Mouse (Mus musculus): Measurements from ENCODE around the gene Il17d. TPM values are rescaled to one million over a fixed set of nuclear protein-coding genes. Genes with fewer than 3 reads are reported as not detected.
A peak's percentile ranks its signal among the peaks of the same experiment; 100 is the strongest.

Gene Il17d
- 4.6 and 4.8 TPM in 2 replicates for polyA plus RNA-seq (2016; fragmentation: Nextera tagmentation; extraction: Ambion mirVana)

- Histone ChIP-seq H3K4me3 (peak within 1 kb of the TSS; percentile 81), H3K4me1 (peaks cover 6% of the 10 kb centered on the region), H3K9me3 (replicated peaks) (no peaks in the 10 kb centered on the region), H3K27me3 (peaks cover 37% of the 10 kb centered on the region), H3K9ac (peak within 1 kb of the TSS; percentile 78), H3K4me2 (replicated peaks) (peak within 1 kb of the TSS; percentile 87), H3K27ac (peak within 1 kb of the TSS; percentile 67), H3K36me3 (no peaks in the 10 kb centered on the region)
- WGBS: 1% methylated on average over 49 of the region's 104 CpGs
- ATAC-seq (ENCODE audit: low FRiP score): peak; percentile 75
Observed at GRCm38 (mm10) chr14:57524671-57525387, at the start of gene Il17d. Gene Il17d, plus strand, starts transcription at chr14:57524777.

DNA sequence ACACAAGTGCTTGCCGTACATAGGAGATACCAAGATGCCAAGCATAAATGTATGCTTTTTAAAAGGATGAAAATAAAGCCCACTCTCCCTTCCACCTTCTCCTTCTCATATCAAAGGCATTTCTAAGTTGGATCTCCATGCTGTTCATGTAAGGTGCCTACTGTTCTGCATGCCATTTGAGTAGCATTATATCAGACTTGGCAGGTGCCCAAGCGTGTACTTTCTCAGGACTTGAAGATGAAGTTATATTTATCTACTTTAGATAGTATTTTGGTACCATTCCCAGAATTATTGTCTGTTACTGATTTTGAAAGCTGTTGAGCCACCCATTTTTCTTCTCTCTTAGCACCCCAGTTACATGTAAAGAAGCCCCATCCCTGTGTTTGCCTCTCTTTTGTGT lies 49.5 kb upstream of the Il17d start:
- Histone ChIP-seq H3K4me2 (replicated peaks) (no peak overlapping the region), H3K27ac (no peak overlapping the region)
- WGBS: 93% methylated on average over 2 of the region's 2 CpGs

GRCm38 (mm10) chr14:57482262-57482661 lies 42.3 kb upstream of the Il17d start:
- H3K9me3 ChIP-seq (replicated peaks): no peaks in the 10 kb centered on the region
- ATAC-seq (ENCODE audit: low FRiP score): no peak
- 0 out of 2 replicates have a peak, but pooled peaks cover 3% of the 10 kb centered on the region for H3K36me3 ChIP-seq
- H3K9ac ChIP-seq: no peak overlapping the region
- H3K4me1 ChIP-seq: no peaks in the 10 kb centered on the region
- H3K4me3 ChIP-seq: no peak overlapping the region
- WGBS: 95% methylated on average over 2 of the region's 2 CpGs
- no peak overlapping the region for H3K27ac ChIP-seq
- no peaks in the 10 kb centered on the region for H3K27me3 ChIP-seq
- no peak overlapping the region for H3K4me2 ChIP-seq (replicated peaks)

More for the DNA sequence above, 49.5 kb upstream of the Il17d start:
- Histone ChIP-seq H3K9ac (no peak overlapping the region), H3K4me3 (no peak overlapping the region), H3K27me3 (no peaks in the 10 kb centered on the region), H3K36me3 (peaks cover 15% of the 10 kb centered on the region; the same call in 1 of the 2 replicates), H3K4me1 (no peaks in the 10 kb centered on the region), H3K9me3 (replicated peaks) (no peaks in the 10 kb centered on the region)
- ATAC-seq (ENCODE audit: low FRiP score): no peak

DNA sequence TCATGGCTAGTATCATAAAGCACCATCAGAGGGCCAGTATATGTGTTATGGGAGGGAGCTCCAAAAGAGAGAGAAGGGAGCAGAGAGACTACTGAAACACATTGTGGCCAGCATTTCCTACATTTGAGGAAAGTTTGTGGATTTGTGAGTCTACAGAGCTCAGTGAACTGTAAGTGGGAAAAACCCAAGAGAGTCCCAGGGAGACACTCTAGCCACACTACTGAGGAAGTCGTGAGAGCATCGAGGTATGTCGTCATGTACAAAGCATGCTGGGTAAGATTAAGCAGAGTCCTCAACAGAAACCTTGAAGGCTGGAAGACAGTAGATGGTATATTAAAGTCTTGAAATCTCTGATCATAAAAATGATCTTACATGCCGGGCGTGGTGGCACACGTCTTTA lies 40.4 kb upstream of the Il17d start:
- no peaks in the 10 kb centered on the region for H3K4me1 ChIP-seq
- H3K36me3 ChIP-seq: no peaks in the 10 kb centered on the region
- H3K4me2 ChIP-seq (replicated peaks): no peak overlapping the region
- no peak overlapping the region for H3K27ac ChIP-seq
- no peaks in the 10 kb centered on the region for H3K9me3 ChIP-seq (replicated peaks)
- no peak for ATAC-seq (ENCODE audit: low FRiP score)
- H3K27me3 ChIP-seq: no peaks in the 10 kb centered on the region
- H3K4me3 ChIP-seq: no peak overlapping the region
- H3K9ac ChIP-seq: no peak overlapping the region
- 92% methylated on average over 6 of the region's 6 CpGs for WGBS

- ATAC-seq (ENCODE audit: low FRiP score): no peak
- no peaks in the 10 kb centered on the region for H3K4me1 ChIP-seq
- H3K36me3 ChIP-seq: peaks cover 4% of the 10 kb centered on the region; the same call in 1 of the 2 replicates
- H3K27me3 ChIP-seq: no peaks in the 10 kb centered on the region
- H3K9ac ChIP-seq: no peak overlapping the region
- H3K4me3 ChIP-seq: no peak overlapping the region
- no peak overlapping the region for H3K27ac ChIP-seq
- no peaks in the 10 kb centered on the region for H3K9me3 ChIP-seq (replicated peaks)
- WGBS: 77% methylated on average over 3 of the region's 3 CpGs
- no peak overlapping the region for H3K4me2 ChIP-seq (replicated peaks)
Observed at GRCm38 (mm10) chr14:57489696-57490095, 34.9 kb upstream of the Il17d start.

DNA sequence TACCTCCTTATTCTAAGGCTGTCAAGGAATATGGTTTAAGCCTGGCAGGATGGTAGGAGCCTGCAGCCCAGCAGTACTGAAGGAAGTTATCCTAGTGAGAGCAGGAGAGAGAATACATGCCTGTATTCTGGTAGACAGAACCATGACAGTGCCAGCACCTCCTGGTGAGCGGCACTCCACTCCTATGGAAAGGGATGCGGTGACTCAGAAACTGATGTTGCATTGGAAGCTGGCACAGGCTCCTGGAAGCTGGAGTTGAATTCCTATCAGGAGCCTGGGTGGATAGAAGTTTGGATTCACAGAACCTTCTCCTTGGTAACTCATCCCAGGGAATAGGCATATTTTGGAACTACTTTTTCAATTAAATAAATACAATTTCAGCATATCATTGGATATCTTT lies 30.7 kb upstream of the Il17d start:
- no peaks in the 10 kb centered on the region for H3K27me3 ChIP-seq
- no peak overlapping the region for H3K27ac ChIP-seq

DNA sequence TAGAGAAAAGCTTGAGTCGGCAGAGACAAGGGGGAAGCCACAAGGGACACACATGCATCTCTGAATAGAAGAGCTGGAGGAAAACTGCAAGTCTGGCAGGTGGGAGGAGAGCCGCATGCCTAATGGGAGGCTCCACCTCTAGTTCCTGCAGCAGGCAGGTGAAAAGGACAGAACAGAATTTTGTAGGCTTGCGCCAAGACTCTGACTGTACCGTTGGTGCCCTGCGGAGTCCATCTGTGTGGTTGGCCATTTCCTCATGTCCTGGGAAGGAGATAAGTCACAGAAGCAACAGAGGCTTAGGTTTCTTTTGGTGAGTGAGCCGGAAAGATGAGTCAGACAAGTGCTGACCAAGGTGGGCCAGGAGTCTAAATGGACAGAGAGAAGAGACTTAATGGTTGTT lies 20.8 kb upstream of the Il17d start:
- H3K27me3 ChIP-seq: no peaks in the 10 kb centered on the region
- H3K9ac ChIP-seq: no peak overlapping the region
- no peaks in the 10 kb centered on the region for H3K4me1 ChIP-seq
- H3K4me3 ChIP-seq: no peak overlapping the region
- WGBS: 89% methylated on average over 6 of the region's 6 CpGs
- H3K9me3 ChIP-seq (replicated peaks): no peaks in the 10 kb centered on the region
- H3K27ac ChIP-seq: no peak overlapping the region
- no peak overlapping the region for H3K4me2 ChIP-seq (replicated peaks)
- ATAC-seq (ENCODE audit: low FRiP score): no peak
- H3K36me3 ChIP-seq: no peaks in the 10 kb centered on the region

More for the DNA sequence above, 30.7 kb upstream of the Il17d start:
- Histone ChIP-seq H3K4me2 (replicated peaks) (no peak overlapping the region), H3K9ac (no peak overlapping the region), H3K36me3 (peaks cover 9% of the 10 kb centered on the region), H3K4me1 (no peaks in the 10 kb centered on the region), H3K9me3 (replicated peaks) (no peaks in the 10 kb centered on the region), H3K4me3 (no peak overlapping the region)
- no peak for ATAC-seq (ENCODE audit: low FRiP score)
- 84% methylated on average over 2 of the region's 2 CpGs for WGBS

DNA sequence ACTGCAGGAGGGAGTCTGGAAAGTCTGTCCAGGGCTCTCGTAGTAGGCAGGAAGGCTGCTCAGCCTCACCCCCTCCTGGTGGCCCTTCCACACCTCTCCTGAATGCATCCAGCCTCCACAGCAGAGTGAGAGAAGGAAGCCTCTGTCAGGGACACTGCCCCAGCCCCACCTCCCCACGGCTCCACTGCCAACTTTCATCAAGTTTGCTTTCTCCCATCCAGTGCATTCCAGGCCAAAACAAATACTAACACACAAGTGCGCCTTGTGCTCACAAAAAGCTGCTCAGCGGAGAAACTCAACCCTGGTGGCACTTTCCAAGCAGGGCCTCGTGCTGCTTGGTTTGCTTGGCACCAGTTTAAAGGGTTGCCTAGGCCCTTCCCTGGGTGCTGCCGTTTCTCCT lies 15.0 kb upstream of the Il17d start:
- no peaks in the 10 kb centered on the region for H3K4me1 ChIP-seq
- H3K9me3 ChIP-seq (replicated peaks): no peaks in the 10 kb centered on the region
- H3K4me2 ChIP-seq (replicated peaks): no peak overlapping the region
- no peak overlapping the region for H3K9ac ChIP-seq
- WGBS: 65% methylated on average over 6 of the region's 6 CpGs
- no peaks in the 10 kb centered on the region for H3K27me3 ChIP-seq
- ATAC-seq (ENCODE audit: low FRiP score): no peak
- H3K27ac ChIP-seq: no peak overlapping the region
- no peaks in the 10 kb centered on the region for H3K36me3 ChIP-seq
- H3K4me3 ChIP-seq: no peak overlapping the region

- H3K4me2 ChIP-seq (replicated peaks): no peak overlapping the region
- ATAC-seq (ENCODE audit: low FRiP score): no peak
- H3K27me3 ChIP-seq: no peaks in the 10 kb centered on the region
- WGBS: 92% methylated on average over 6 of the region's 6 CpGs
- H3K36me3 ChIP-seq: peaks cover 8% of the 10 kb centered on the region
- H3K4me1 ChIP-seq: no peaks in the 10 kb centered on the region
- H3K27ac ChIP-seq: no peak overlapping the region
- no peak overlapping the region for H3K9ac ChIP-seq
- H3K4me3 ChIP-seq: no peak overlapping the region
- H3K9me3 ChIP-seq (replicated peaks): no peaks in the 10 kb centered on the region
Observed at GRCm38 (mm10) chr14:57515156-57515762, 9.3 kb upstream of the Il17d start.

GRCm38 (mm10) chr14:57517001-57517400 lies 7.6 kb upstream of the Il17d start:
- no peak overlapping the region for H3K4me3 ChIP-seq
- no peak overlapping the region for H3K27ac ChIP-seq
- no peaks in the 10 kb centered on the region for H3K4me1 ChIP-seq
- 89% methylated on average over 7 of the region's 7 CpGs for WGBS
- no peaks in the 10 kb centered on the region for H3K9me3 ChIP-seq (replicated peaks)
- no peaks in the 10 kb centered on the region for H3K27me3 ChIP-seq
- ATAC-seq (ENCODE audit: low FRiP score): no peak
- H3K36me3 ChIP-seq: peaks cover 8% of the 10 kb centered on the region
- H3K4me2 ChIP-seq (replicated peaks): no peak overlapping the region
- no peak overlapping the region for H3K9ac ChIP-seq

- Histone ChIP-seq H3K4me1 (peaks cover 3% of the 10 kb centered on the region), H3K9ac (no peak overlapping the region), H3K27ac (no peak overlapping the region), H3K4me2 (replicated peaks) (no peak overlapping the region), H3K4me3 (no peak overlapping the region), H3K27me3 (peaks cover 37% of the 10 kb centered on the region), H3K9me3 (replicated peaks) (no peaks in the 10 kb centered on the region), H3K36me3 (no peaks in the 10 kb centered on the region)
- ATAC-seq (ENCODE audit: low FRiP score): no peak
- WGBS: 89% methylated on average over 9 of the region's 9 CpGs
Observed at GRCm38 (mm10) chr14:57523762-57524161, 815 bp upstream of the Il17d start.

GRCm38 (mm10) chr14:57525388-57526049 lies 942 bp downstream of the Il17d start:
- H3K27me3 ChIP-seq: peaks cover 37% of the 10 kb centered on the region
- peak; percentile 83 for ATAC-seq (ENCODE audit: low FRiP score)
- H3K4me3 ChIP-seq: peak overlapping the region; percentile 81

More at GRCm38 (mm10) chr14:57525388-57526049, 942 bp downstream of the Il17d start:
- Histone ChIP-seq H3K4me1 (peaks cover 6% of the 10 kb centered on the region), H3K27ac (peak overlapping the region; percentile 67), H3K4me2 (replicated peaks) (peak overlapping the region; percentile 87), H3K9ac (peak overlapping the region; percentile 78), H3K9me3 (replicated peaks) (no peaks in the 10 kb centered on the region), H3K36me3 (no peaks in the 10 kb centered on the region)
- 1% methylated on average over 42 of the region's 60 CpGs for WGBS
